Mouse (Mus musculus) MEL-GATA-1-ER (cell line): ENCODE measurements around the gene Gsap.
A peak's percentile ranks its signal among the peaks of the same experiment; 100 is the strongest.
"Not testable (repeated sequence)": the region's sequence is repeated elsewhere in the genome, so short reads cannot be mapped to it uniquely, and the experiment has no call there.

Experiments
- DNase-seq: peaks from one replicate; pipeline ENCODE4 v3.0.0-alpha.2; 2012; ENCODE audit warnings: low read depth; ENCODE audit errors: extremely low read depth

Gene Gsap

GRCm38 (mm10) chr5:21314696-21315095, 128.6 kb downstream of the Gsap start:
- no peak for DNase-seq

GRCm38 (mm10) chr5:21320138-21320537, 134.1 kb downstream of the Gsap start:
- no peak for DNase-seq

DNA sequence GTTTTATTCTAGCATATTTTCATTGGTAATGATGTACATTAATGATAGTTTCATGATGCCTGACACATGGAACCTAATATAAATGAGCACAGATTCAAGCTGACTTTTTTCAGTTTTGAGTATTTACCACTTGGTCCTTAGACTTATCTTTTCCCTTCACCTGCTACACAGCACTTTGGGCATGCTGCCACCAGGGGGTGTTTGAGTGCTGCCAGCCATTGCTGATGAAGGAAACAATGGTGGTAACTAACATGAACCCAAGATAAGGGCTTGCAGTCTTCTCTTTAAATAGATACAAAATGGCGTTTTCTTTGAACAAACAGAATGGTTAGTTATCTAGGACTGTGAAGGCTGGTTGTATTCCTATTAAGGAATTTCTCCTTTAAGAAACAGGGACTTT, 140.4 kb downstream of the Gsap start:
- peak; percentile 87 for DNase-seq

GRCm38 (mm10) chr5:21328560-21328959, 142.5 kb downstream of the Gsap start:
- DNase-seq, result no peak

- DNase-seq, result peak; percentile 52
Observed at GRCm38 (mm10) chr5:21329672-21330665, 143.9 kb downstream of the Gsap start.

- DNase-seq, result peak; percentile 78
Observed at GRCm38 (mm10) chr5:21331656-21332055, 145.6 kb downstream of the Gsap start.

GRCm38 (mm10) chr5:21332119-21332518, 146.1 kb downstream of the Gsap start:
- peak; percentile 87 for DNase-seq

DNA sequence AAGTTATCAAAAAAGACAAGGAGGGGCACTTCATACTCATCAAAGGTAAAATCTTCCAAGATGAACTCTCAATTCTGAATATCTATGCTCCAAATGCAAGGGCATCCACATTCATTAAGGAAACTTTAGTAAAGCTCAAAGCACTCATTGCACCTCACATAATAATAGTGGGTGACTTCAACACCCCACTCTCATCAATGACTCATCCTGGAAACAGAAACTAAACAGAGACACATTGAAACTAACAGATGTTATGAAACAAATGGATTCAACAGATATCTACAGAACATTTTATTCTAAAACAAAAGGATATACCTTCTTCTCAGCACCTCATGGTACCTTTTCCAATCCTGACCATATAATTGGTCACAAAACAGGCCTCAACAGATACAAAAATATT, 156.2 kb downstream of the Gsap start:
- DNase-seq, result not testable (repeated sequence)

- DNase-seq, result no peak
Observed at GRCm38 (mm10) chr5:21348366-21348765, 162.3 kb downstream of the Gsap start.

DNA sequence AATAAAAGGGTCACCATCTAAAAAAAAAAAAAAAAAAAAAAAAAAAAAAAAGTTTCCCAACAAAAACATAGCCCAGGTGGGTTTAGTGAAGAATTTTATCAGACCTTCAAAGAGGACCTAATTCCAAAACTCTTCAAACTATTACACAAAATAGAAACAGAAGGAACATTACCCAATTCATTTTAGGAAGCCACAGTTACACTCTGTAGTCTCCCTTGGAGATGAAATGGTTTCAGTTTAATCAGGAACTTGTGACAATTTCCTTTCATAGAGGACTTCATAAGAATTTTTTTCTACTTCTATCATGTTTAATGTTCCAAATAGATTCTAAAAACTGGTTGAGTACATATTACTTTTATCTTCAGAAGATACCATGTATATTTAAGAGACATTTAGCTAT, 165.6 kb downstream of the Gsap start:
- DNase-seq, result no peak

DNA sequence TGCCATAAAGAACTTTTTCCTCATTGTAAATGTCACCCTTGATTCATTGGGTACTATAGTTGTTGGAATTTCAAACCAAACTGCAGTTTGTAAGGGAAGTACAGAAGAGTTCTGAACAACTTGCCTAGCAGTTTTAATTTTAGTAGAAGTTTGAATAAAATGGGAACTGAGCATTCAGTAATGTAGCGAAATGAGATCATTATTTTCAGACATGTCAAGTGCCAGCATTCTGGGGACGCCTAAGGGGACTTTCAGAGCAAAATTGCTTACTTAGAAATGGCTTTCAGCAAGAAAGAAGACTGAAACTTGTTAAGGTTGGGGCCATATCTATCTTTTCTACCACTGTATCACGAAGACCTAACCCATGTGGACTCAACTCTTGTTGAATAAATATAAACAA, 172.6 kb downstream of the Gsap start:
- no peak for DNase-seq

DNA sequence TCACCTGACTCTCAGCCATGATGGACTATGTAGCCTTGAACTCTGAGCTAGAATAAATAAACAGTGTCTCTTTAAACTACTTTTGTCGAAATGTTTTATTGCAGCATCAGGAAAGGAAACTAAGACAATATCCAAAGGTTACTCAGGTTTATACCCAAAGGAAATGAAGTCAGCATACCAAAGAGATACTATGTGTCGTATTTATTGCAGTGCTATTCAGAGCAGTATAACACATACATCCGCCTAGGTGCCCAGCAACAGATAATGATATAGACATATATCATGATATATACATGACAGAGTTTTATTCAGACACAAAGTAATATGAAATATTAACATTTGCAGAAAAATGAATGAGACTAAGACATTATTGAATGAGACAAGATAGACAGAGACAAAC, 177.3 kb downstream of the Gsap start:
- DNase-seq, result no peak
